Mouse (Mus musculus) erythroblast, embryonic 14.5 days (primary cell): ENCODE data around the gene Mrpl35.

Source experiments
- GATA1 ChIP-seq: IDR thresholded peaks from 2 replicates; pipeline ENCODE4 v1.6.1; 2012; ENCODE audit warnings: low read length, inconsistent platforms, mixed read lengths
- TAL1 ChIP-seq: IDR thresholded peaks from 3 replicates; pipeline ENCODE4 v1.6.1; 2012; ENCODE audit warnings: low read length, inconsistent platforms, mixed read lengths

- TF ChIP-seq TAL1 (no peak), GATA1 (no peak)
Observed at GRCm38 (mm10) chr6:71830690-71831580, 4.2 kb upstream of the Mrpl35 start, which contains the start of gene Immt.
